Mouse (Mus musculus) stomach, embryonic 15.5 days (tissue): ENCODE data around the gene Gal3st2b. TPM values are rescaled to one million over a fixed set of nuclear protein-coding genes. Genes with fewer than 3 reads are reported as not detected.
A peak's percentile ranks its signal among the peaks of the same experiment; 100 is the strongest.
"Not testable (repeated sequence)": the region's sequence is repeated elsewhere in the genome, so short reads cannot be mapped to it uniquely, and the experiment has no call there.

Experiments
- ATAC-seq: fragments of 200-750 bp; cut with Nextera tagmentation; 2 replicates; pipeline ENCODE4 v1.8.0; 2017; ENCODE audit warnings: low read depth, moderate number of reproducible peaks, moderate TSS enrichment; ENCODE audit not compliant: insufficient read depth, low FRiP score
- H3K27ac ChIP-seq: fragments of 300-500 bp; sonication (generic); 2 replicates; pipeline ENCODE4 v1.5.1; 2015; ENCODE audit warnings: mild to moderate bottlenecking, inconsistent platforms
- H3K27me3 ChIP-seq: fragments of 300-500 bp; sonication (generic); replicated peaks from 2 replicates; pipeline ENCODE4 v1.6.1; 2015; ENCODE audit warnings: inconsistent platforms
- H3K36me3 ChIP-seq: fragments of 300-500 bp; sonication (generic); 2 replicates; pipeline ENCODE4 v1.6.1; 2015; ENCODE audit warnings: inconsistent platforms
- H3K4me1 ChIP-seq: fragments of 300-500 bp; sonication (generic); 2 replicates; pipeline ENCODE4 v1.6.1; 2015; ENCODE audit warnings: inconsistent platforms
- H3K4me2 ChIP-seq: fragments of 300-500 bp; sonication (generic); 2 replicates; pipeline ENCODE4 v1.6.1; 2015; ENCODE audit warnings: mild to moderate bottlenecking, inconsistent platforms
- H3K4me3 ChIP-seq: fragments of 300-500 bp; sonication (generic); replicated peaks from 2 replicates; pipeline ENCODE4 v1.5.1; 2015; ENCODE audit warnings: inconsistent platforms
- H3K9ac ChIP-seq: fragments of 300-500 bp; sonication (generic); 2 replicates; pipeline ENCODE4 v1.6.1; 2015; ENCODE audit warnings: inconsistent platforms
- H3K9me3 ChIP-seq: fragments of 300-500 bp; sonication (generic); 2 replicates; pipeline ENCODE4 v1.6.1; 2016; ENCODE audit warnings: inconsistent platforms
- WGBS: fragments of 180-500 bp; shearing (Covaris S2); methylation state at CpG from one replicate; pipeline ENCODE4 v1.1.7; 2015; 5-methylcytosine and 5-hydroxymethylcytosine counted together
- polyA plus RNA-seq: library from polyadenylated mRNA; unstranded; fragments of >200 nt; fragmentation: Nextera tagmentation; extraction: Ambion mirVana; gene quantifications from 2 replicates; pipeline ENCODE4 v1.2.1, GENCODE M21; 2015

Gal3st2b gene
- polyA plus RNA-seq = 0.08 TPM in 1 of 2 replicates, not detected in the other

GRCm38 (mm10) chr1:93918011-93918410, at the start of gene Gal3st2b:
TSS of gene Gal3st2b (plus strand) at chr1:93918311.
- H3K27me3 ChIP-seq, H3K9me3 ChIP-seq, H3K9ac ChIP-seq, H3K4me2 ChIP-seq, H3K4me1 ChIP-seq, H3K27ac ChIP-seq, H3K4me3 ChIP-seq, ATAC-seq, H3K36me3 ChIP-seq: not testable (repeated sequence)
- WGBS = 73% methylated on average over 2 of the region's 2 CpGs

- not testable (repeated sequence) for H3K4me3 ChIP-seq, ATAC-seq
Measured at GRCm38 (mm10) chr1:93871594-93872105, 46.5 kb upstream of the Gal3st2b start.

GRCm38 (mm10) chr1:93874405-93874804, 43.7 kb upstream of the Gal3st2b start:
- H3K9me3 ChIP-seq, H3K27me3 ChIP-seq, H3K9ac ChIP-seq, H3K27ac ChIP-seq, H3K4me1 ChIP-seq, H3K4me3 ChIP-seq, H3K4me2 ChIP-seq, H3K36me3 ChIP-seq, ATAC-seq: not testable (repeated sequence)
- WGBS = 87% methylated on average over 15 of the region's 22 CpGs

More at GRCm38 (mm10) chr1:93871594-93872105, 46.5 kb upstream of the Gal3st2b start:
- H3K27me3 ChIP-seq, H3K9ac ChIP-seq, H3K36me3 ChIP-seq, H3K4me1 ChIP-seq, H3K4me2 ChIP-seq, H3K27ac ChIP-seq, H3K9me3 ChIP-seq: not testable (repeated sequence)
- 40% methylated on average over 1 of the region's 1 CpGs for WGBS

- not testable (repeated sequence) for H3K4me1 ChIP-seq, H3K9me3 ChIP-seq, H3K27ac ChIP-seq, H3K36me3 ChIP-seq, H3K4me2 ChIP-seq, H3K9ac ChIP-seq, H3K4me3 ChIP-seq, H3K27me3 ChIP-seq
- WGBS = no CpG with 5 or more reads among the region's 11 CpGs
- peak; percentile 75 for ATAC-seq
Measured at GRCm38 (mm10) chr1:93881778-93882177, 36.3 kb upstream of the Gal3st2b start.

GRCm38 (mm10) chr1:93890936-93891335, 27.2 kb upstream of the Gal3st2b start:
- not testable (repeated sequence) for H3K27ac ChIP-seq, H3K9ac ChIP-seq, H3K36me3 ChIP-seq, H3K9me3 ChIP-seq, H3K4me1 ChIP-seq, H3K4me3 ChIP-seq, H3K4me2 ChIP-seq, ATAC-seq, H3K27me3 ChIP-seq
- whole genome bisulfite sequencing = 41% methylated on average over 1 of the region's 1 CpGs

- H3K27ac ChIP-seq, H3K9ac ChIP-seq, H3K9me3 ChIP-seq, H3K4me3 ChIP-seq, H3K36me3 ChIP-seq, H3K4me1 ChIP-seq, H3K27me3 ChIP-seq, ATAC-seq, H3K4me2 ChIP-seq: not testable (repeated sequence)
- WGBS = no CpG with 5 or more reads among the region's 1 CpGs
Measured at GRCm38 (mm10) chr1:93897395-93897794, 20.7 kb upstream of the Gal3st2b start.

GRCm38 (mm10) chr1:93901291-93901690, 16.8 kb upstream of the Gal3st2b start:
- not testable (repeated sequence) for H3K4me2 ChIP-seq, ATAC-seq, H3K27me3 ChIP-seq, H3K9me3 ChIP-seq, H3K4me3 ChIP-seq, H3K27ac ChIP-seq, H3K36me3 ChIP-seq, H3K4me1 ChIP-seq, H3K9ac ChIP-seq
- 34% methylated on average over 3 of the region's 5 CpGs for WGBS

- not testable (repeated sequence) for H3K9ac ChIP-seq, ATAC-seq, H3K27me3 ChIP-seq, H3K36me3 ChIP-seq, H3K4me2 ChIP-seq, H3K4me1 ChIP-seq, H3K9me3 ChIP-seq, H3K4me3 ChIP-seq, H3K27ac ChIP-seq
- WGBS = 78% methylated on average over 2 of the region's 5 CpGs
Measured at GRCm38 (mm10) chr1:93906690-93907089, 11.4 kb upstream of the Gal3st2b start.

GRCm38 (mm10) chr1:93908977-93909586, 9.0 kb upstream of the Gal3st2b start:
- H3K27ac ChIP-seq, H3K9ac ChIP-seq, H3K4me2 ChIP-seq, H3K4me1 ChIP-seq, ATAC-seq, H3K9me3 ChIP-seq, H3K36me3 ChIP-seq, H3K4me3 ChIP-seq, H3K27me3 ChIP-seq: not testable (repeated sequence)
- WGBS = no CpG with 5 or more reads among the region's 11 CpGs

- H3K27ac ChIP-seq, H3K4me1 ChIP-seq, H3K4me2 ChIP-seq, H3K36me3 ChIP-seq, H3K4me3 ChIP-seq, H3K9ac ChIP-seq, H3K9me3 ChIP-seq, H3K27me3 ChIP-seq: not testable (repeated sequence)
- ATAC-seq = peak; percentile 45; the same call in 1 of the 2 replicates
- WGBS = no CpG with 5 or more reads among the region's 2 CpGs
Measured at GRCm38 (mm10) chr1:93911877-93912276, 6.2 kb upstream of the Gal3st2b start.

GRCm38 (mm10) chr1:93917160-93917559, 951 bp upstream of the Gal3st2b start:
- not testable (repeated sequence) for H3K27me3 ChIP-seq, H3K4me2 ChIP-seq, H3K9ac ChIP-seq, H3K4me3 ChIP-seq, H3K27ac ChIP-seq, H3K36me3 ChIP-seq, H3K9me3 ChIP-seq, ATAC-seq, H3K4me1 ChIP-seq
- WGBS = 76% methylated on average over 3 of the region's 3 CpGs

- not testable (repeated sequence) for H3K27me3 ChIP-seq, ATAC-seq, H3K9me3 ChIP-seq, H3K36me3 ChIP-seq, H3K4me1 ChIP-seq, H3K9ac ChIP-seq, H3K27ac ChIP-seq, H3K4me3 ChIP-seq, H3K4me2 ChIP-seq
- WGBS = 47% methylated on average over 1 of the region's 1 CpGs
Measured at GRCm38 (mm10) chr1:93918775-93919174, 664 bp downstream of the Gal3st2b start.

- H3K27ac ChIP-seq, H3K9ac ChIP-seq, H3K4me3 ChIP-seq, H3K27me3 ChIP-seq, H3K4me2 ChIP-seq, H3K4me1 ChIP-seq, H3K36me3 ChIP-seq, ATAC-seq, H3K9me3 ChIP-seq: not testable (repeated sequence)
- WGBS = 78% methylated on average over 3 of the region's 3 CpGs
Measured at GRCm38 (mm10) chr1:93919321-93919720, 1.2 kb downstream of the Gal3st2b start.
